Mouse (Mus musculus): Measurements from ENCODE around the gene Lcn12. TPM values are rescaled to one million over a fixed set of nuclear protein-coding genes. Genes with fewer than 3 reads are reported as not detected.

Lcn12 gene
- polyA plus RNA-seq, 1 experiment from 2014 or later, result not detected

- no peak for ATAC-seq (ENCODE audit: low read depth)
- H3K4me2 ChIP-seq, result no peak overlapping the region
- no peaks in the 10 kb centered on the region for H3K36me3 ChIP-seq
- no peaks in the 10 kb centered on the region for H3K9me3 ChIP-seq
- H3K4me3 ChIP-seq, result no peak overlapping the region
- H3K27ac ChIP-seq (replicated peaks), result no peak overlapping the region
- no peak overlapping the region for H3K9ac ChIP-seq
- H3K27me3 ChIP-seq, result no peaks in the 10 kb centered on the region
- 82% methylated on average over 6 of the region's 6 CpGs for WGBS
- no peaks in the 10 kb centered on the region for H3K4me1 ChIP-seq (replicated peaks)
These were observed 5.6 kb downstream of the Lcn12 start for GRCm38 (mm10) chr2:25487965-25488670.

- H3K27me3 ChIP-seq, result no peaks in the 10 kb centered on the region
- WGBS, result 72% methylated on average over 11 of the region's 11 CpGs
- no peak for ATAC-seq (ENCODE audit: low read depth)
These were observed 8.6 kb downstream of the Lcn12 start for GRCm38 (mm10) chr2:25484901-25485647.

DNA sequence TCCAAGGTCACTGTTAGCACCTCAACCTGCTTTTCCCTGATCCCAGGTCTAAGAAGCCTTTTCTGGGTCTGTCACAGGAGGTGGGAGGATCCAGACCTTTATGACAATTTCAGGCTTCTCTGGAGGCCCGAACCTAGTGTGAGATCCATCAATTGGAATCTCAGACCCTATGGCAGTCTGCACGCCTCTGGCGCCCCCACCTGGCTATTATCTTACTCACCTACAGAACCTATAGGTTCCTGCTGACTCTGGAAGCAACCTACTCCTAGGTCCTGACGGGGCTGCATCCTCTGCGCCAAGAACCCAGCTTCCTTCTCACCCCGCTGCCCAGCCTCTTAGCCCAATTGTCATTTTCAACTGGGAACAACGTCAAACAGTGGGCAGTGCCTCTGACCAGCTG, 10.7 kb downstream of the Lcn12 start:
- Histone ChIP-seq H3K27ac (replicated peaks) (no peak overlapping the region), H3K4me2 (no peak overlapping the region), H3K9me3 (no peaks in the 10 kb centered on the region), H3K4me3 (no peak overlapping the region), H3K27me3 (no peaks in the 10 kb centered on the region), H3K4me1 (replicated peaks) (no peaks in the 10 kb centered on the region), H3K9ac (no peak overlapping the region), H3K36me3 (no peaks in the 10 kb centered on the region)
- ATAC-seq (ENCODE audit: low read depth), result no peak
- WGBS, result 26% methylated on average over 7 of the region's 7 CpGs

More at GRCm38 (mm10) chr2:25484901-25485647, 8.6 kb downstream of the Lcn12 start:
- Histone ChIP-seq H3K27ac (replicated peaks) (no peak overlapping the region), H3K36me3 (no peaks in the 10 kb centered on the region), H3K4me2 (no peak overlapping the region), H3K9me3 (no peaks in the 10 kb centered on the region), H3K4me1 (replicated peaks) (no peaks in the 10 kb centered on the region), H3K9ac (no peak overlapping the region), H3K4me3 (no peak overlapping the region)

DNA sequence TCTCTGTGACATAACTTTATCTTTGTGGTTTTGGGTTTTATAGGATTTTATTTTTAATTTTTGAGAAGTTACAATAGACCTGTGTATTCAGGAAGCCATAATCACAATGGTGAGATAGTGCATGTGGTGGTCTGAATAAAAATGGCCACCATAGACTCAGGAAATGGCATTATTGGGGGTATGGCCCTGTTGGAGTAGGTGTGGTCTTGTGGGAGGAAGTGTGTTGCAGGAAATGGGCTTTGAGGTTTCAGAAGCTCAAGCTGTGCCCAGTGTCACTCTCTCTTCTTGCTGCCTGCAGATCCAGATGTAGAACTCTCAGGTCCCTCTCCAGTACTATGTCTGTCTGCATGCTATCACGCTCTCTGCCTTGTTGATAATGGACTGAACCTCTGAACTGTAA, 13.2 kb downstream of the Lcn12 start:
- Histone ChIP-seq H3K36me3 (no peaks in the 10 kb centered on the region), H3K9ac (no peak overlapping the region), H3K27me3 (no peaks in the 10 kb centered on the region), H3K27ac (replicated peaks) (no peak overlapping the region), H3K4me2 (no peak overlapping the region), H3K4me3 (no peak overlapping the region), H3K4me1 (replicated peaks) (no peaks in the 10 kb centered on the region), H3K9me3 (no peaks in the 10 kb centered on the region)
- WGBS, result 100% methylated on average over 1 of the region's 1 CpGs
- ATAC-seq (ENCODE audit: low read depth), result no peak

GRCm38 (mm10) chr2:25479551-25480311, 14.0 kb downstream of the Lcn12 start:
- no peaks in the 10 kb centered on the region for H3K9me3 ChIP-seq
- WGBS, result 74% methylated on average over 10 of the region's 10 CpGs
- H3K27me3 ChIP-seq, result no peaks in the 10 kb centered on the region
- no peak overlapping the region for H3K4me2 ChIP-seq
- no peaks in the 10 kb centered on the region for H3K36me3 ChIP-seq
- H3K4me3 ChIP-seq, result no peak overlapping the region
- no peak overlapping the region for H3K9ac ChIP-seq
- no peaks in the 10 kb centered on the region for H3K4me1 ChIP-seq (replicated peaks)
- no peak overlapping the region for H3K27ac ChIP-seq (replicated peaks)
- no peak for ATAC-seq (ENCODE audit: low read depth)

DNA sequence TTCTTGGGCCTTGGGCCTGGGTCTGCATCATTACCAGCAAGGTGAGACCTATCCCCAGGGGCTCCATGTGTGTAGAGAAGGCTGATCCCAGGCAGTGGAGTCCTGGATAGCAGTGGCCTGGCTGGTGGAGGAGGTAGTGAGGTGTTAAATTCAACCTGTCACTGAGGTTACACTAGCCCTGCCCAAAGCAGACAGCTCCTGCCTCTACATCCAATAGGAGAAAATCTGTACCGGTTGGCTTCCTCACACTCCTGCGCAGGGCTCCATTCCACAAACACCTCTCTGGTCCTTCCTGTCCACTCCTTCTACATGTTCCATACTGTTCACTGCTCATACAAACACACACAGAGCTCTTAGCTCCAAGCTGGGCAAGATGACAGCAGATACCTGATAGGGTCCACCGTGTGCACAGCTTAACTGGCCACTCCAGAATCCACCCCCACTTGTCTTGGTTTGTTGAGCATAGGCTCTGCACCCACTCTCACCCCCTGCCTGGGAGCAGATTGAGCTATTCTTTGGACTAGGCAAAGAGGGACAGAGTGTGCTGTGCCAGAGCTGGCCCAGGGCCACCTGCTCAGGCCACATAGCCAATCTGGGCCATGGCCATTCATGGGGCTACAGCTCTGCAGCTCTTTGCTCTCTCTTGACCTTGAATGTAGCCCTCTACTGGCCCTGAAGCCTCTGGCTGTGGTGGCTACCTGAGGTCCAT, 15.6 kb downstream of the Lcn12 start:
- WGBS, result 97% methylated on average over 3 of the region's 3 CpGs
- H3K27me3 ChIP-seq, result no peaks in the 10 kb centered on the region
- no peaks in the 10 kb centered on the region for H3K9me3 ChIP-seq
- no peaks in the 10 kb centered on the region for H3K36me3 ChIP-seq
- no peak overlapping the region for H3K27ac ChIP-seq (replicated peaks)
- H3K9ac ChIP-seq, result no peak overlapping the region
- no peaks in the 10 kb centered on the region for H3K4me1 ChIP-seq (replicated peaks)
- no peak overlapping the region for H3K4me3 ChIP-seq
- ATAC-seq (ENCODE audit: low read depth), result no peak
- H3K4me2 ChIP-seq, result no peak overlapping the region

GRCm38 (mm10) chr2:25477541-25477940, 16.2 kb downstream of the Lcn12 start:
- Histone ChIP-seq H3K27me3 (no peaks in the 10 kb centered on the region), H3K4me2 (no peak overlapping the region), H3K4me1 (replicated peaks) (no peaks in the 10 kb centered on the region), H3K9me3 (no peaks in the 10 kb centered on the region), H3K4me3 (no peak overlapping the region), H3K36me3 (no peaks in the 10 kb centered on the region), H3K9ac (no peak overlapping the region), H3K27ac (replicated peaks) (no peak overlapping the region)
- ATAC-seq (ENCODE audit: low read depth), result no peak
- WGBS, result 86% methylated on average over 8 of the region's 8 CpGs

- no peak overlapping the region for H3K4me2 ChIP-seq
- no peak overlapping the region for H3K4me3 ChIP-seq
- no peak overlapping the region for H3K27ac ChIP-seq (replicated peaks)
- 88% methylated on average over 2 of the region's 2 CpGs for WGBS
- no peak overlapping the region for H3K9ac ChIP-seq
- peaks cover 16% of the 10 kb centered on the region for H3K4me1 ChIP-seq (replicated peaks)
- H3K36me3 ChIP-seq, result no peaks in the 10 kb centered on the region
- H3K27me3 ChIP-seq, result no peaks in the 10 kb centered on the region
- H3K9me3 ChIP-seq, result no peaks in the 10 kb centered on the region
- no peak for ATAC-seq (ENCODE audit: low read depth)
These were observed 21.2 kb downstream of the Lcn12 start for GRCm38 (mm10) chr2:25472550-25472949.

DNA sequence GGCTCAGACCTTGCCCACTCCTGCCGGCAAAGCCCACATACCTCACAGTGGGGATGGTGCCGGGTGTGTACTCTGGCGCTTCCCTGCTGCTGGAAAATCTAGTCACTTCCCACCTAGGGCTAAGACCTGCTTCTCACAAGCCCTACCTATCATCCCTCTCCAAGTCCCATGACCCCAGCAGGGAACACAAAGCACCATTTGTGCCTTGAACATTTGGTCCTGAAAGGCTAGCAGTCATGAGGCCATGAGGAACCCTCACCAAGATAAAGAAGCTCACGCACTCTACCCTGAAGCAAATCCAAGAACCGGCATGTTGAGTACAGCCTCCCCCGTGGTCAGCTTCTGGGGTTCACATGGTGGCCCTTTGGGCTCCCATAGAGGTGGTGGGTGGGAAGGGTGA, 23.7 kb downstream of the Lcn12 start, which contains the start of gene Ptgds:
Gene Ptgds (minus strand): TSS at position 78 of the 400 bp plus-strand sequence.
- H3K4me1 ChIP-seq (replicated peaks), result peaks cover 16% of the 10 kb centered on the region
- H3K36me3 ChIP-seq, result no peaks in the 10 kb centered on the region
- no peaks in the 10 kb centered on the region for H3K27me3 ChIP-seq
- H3K9me3 ChIP-seq, result no peaks in the 10 kb centered on the region
- 67% methylated on average over 6 of the region's 6 CpGs for WGBS
- no peak within 1 kb of the TSS for H3K4me2 ChIP-seq
- no peak; the same call in 1 of the 2 replicates for ATAC-seq (ENCODE audit: low read depth)
- H3K27ac ChIP-seq (replicated peaks), result peak within 1 kb of the TSS; percentile 74
- no peak within 1 kb of the TSS for H3K4me3 ChIP-seq
- no peak within 1 kb of the TSS for H3K9ac ChIP-seq

- ATAC-seq (ENCODE audit: low read depth), result peak; percentile 68
- Histone ChIP-seq H3K4me2 (no peak overlapping the region), H3K36me3 (no peaks in the 10 kb centered on the region), H3K9me3 (no peaks in the 10 kb centered on the region), H3K4me1 (replicated peaks) (peaks cover 16% of the 10 kb centered on the region), H3K4me3 (no peak overlapping the region), H3K27me3 (no peaks in the 10 kb centered on the region), H3K27ac (replicated peaks) (peak overlapping the region; percentile 74), H3K9ac (no peak overlapping the region)
- WGBS, result 65% methylated on average over 10 of the region's 10 CpGs
These were observed 24.5 kb downstream of the Lcn12 start for GRCm38 (mm10) chr2:25468962-25469915.
